Mouse (Mus musculus) hindbrain, embryonic 16.5 days (tissue): ENCODE data around the gene Wee2. TPM values are rescaled to one million over a fixed set of nuclear protein-coding genes. Genes with fewer than 3 reads are reported as not detected.
A peak's percentile ranks its signal among the peaks of the same experiment; 100 is the strongest.

Source experiments
- ATAC-seq: fragments of 200-750 bp; cut with Nextera tagmentation; 2 replicates; pipeline ENCODE4 v1.8.0; 2017; ENCODE audit warnings: moderate TSS enrichment, moderate library complexity
- H3K27ac ChIP-seq: fragments of 300-500 bp; sonication (generic); 2 replicates; pipeline ENCODE4 v1.5.1; 2014; ENCODE audit warnings: low read depth, mild to moderate bottlenecking, control low read depth, low read length, moderate library complexity
- H3K27me3 ChIP-seq: fragments of 300-500 bp; sonication (generic); replicated peaks from 2 replicates; pipeline ENCODE4 v1.6.1; 2014; ENCODE audit warnings: low read length; ENCODE audit not compliant: control insufficient read depth, insufficient read depth
- H3K36me3 ChIP-seq: fragments of 300-500 bp; sonication (generic); 2 replicates; pipeline ENCODE4 v1.6.1; 2014; ENCODE audit warnings: mild to moderate bottlenecking, low read length, moderate library complexity, mixed read lengths; ENCODE audit not compliant: control insufficient read depth, insufficient read depth
- H3K4me1 ChIP-seq: fragments of 300-500 bp; sonication (generic); 2 replicates; pipeline ENCODE4 v1.6.1; 2014; ENCODE audit warnings: low read depth, low read length; ENCODE audit not compliant: control insufficient read depth, insufficient read depth
- H3K4me2 ChIP-seq: fragments of 300-500 bp; sonication (generic); 2 replicates; pipeline ENCODE4 v1.6.1; 2014; ENCODE audit warnings: mild to moderate bottlenecking, low read length, control low read depth, moderate library complexity
- H3K4me3 ChIP-seq: fragments of 300-500 bp; sonication (generic); 2 replicates; pipeline ENCODE4 v1.5.1; 2014; ENCODE audit warnings: mild to moderate bottlenecking, low read length, control low read depth, moderate library complexity
- H3K9ac ChIP-seq: fragments of 300-500 bp; sonication (generic); 2 replicates; pipeline ENCODE4 v1.6.1; 2014; ENCODE audit warnings: low read depth, mild to moderate bottlenecking, control low read depth, low read length, moderate library complexity
- H3K9me3 ChIP-seq: fragments of 300-500 bp; sonication (generic); 2 replicates; pipeline ENCODE4 v1.6.1; 2014; ENCODE audit warnings: mild to moderate bottlenecking, low read length, moderate library complexity; ENCODE audit not compliant: control insufficient read depth
- WGBS: fragments of 180-500 bp; shearing (Covaris S2); extraction: QIAGEN DNeasy Blood & Tissue Kit; methylation state at CpG from one replicate; pipeline ENCODE4 v1.1.7; 2014; 5-methylcytosine and 5-hydroxymethylcytosine counted together
- polyA plus RNA-seq: library from polyadenylated mRNA; unstranded; fragments of >200 nt; fragmentation: Nextera tagmentation; extraction: Ambion mirVana; gene quantifications from 2 replicates; pipeline ENCODE4 v1.2.1, GENCODE M21; 2015

Wee2 gene
- polyA plus RNA-seq, 1 experiment from 2014 or later: 0.31 TPM

- H3K4me2 ChIP-seq: 0 out of 2 replicates have a peak overlapping the region, but pooled peaks have one; percentile 27
- H3K9ac ChIP-seq: no peak overlapping the region
- 0 out of 2 replicates have a peak overlapping the region, but pooled peaks have one; percentile 42 for H3K27ac ChIP-seq
- no peaks in the 10 kb centered on the region for H3K9me3 ChIP-seq
- H3K27me3 ChIP-seq: no peaks in the 10 kb centered on the region
- no peak overlapping the region for H3K4me3 ChIP-seq
- H3K36me3 ChIP-seq: no peaks in the 10 kb centered on the region
- no peak for ATAC-seq
- H3K4me1 ChIP-seq: peaks cover 32% of the 10 kb centered on the region
Measured at GRCm38 (mm10) chr6:40431812-40432211, 7.1 kb upstream of the Wee2 start.

- WGBS: 78% methylated on average over 17 of the region's 17 CpGs
- 0 out of 2 replicates have a peak, but pooled peaks have one; percentile 4 for ATAC-seq
- 0 out of 2 replicates have a peak overlapping the region, but pooled peaks have one; percentile 27 for H3K4me2 ChIP-seq
- H3K9ac ChIP-seq: no peak overlapping the region
- H3K27ac ChIP-seq: peak overlapping the region; percentile 42; the same call in 1 of the 2 replicates
- H3K27me3 ChIP-seq: no peaks in the 10 kb centered on the region
- H3K4me1 ChIP-seq: peaks cover 32% of the 10 kb centered on the region
- no peak overlapping the region for H3K4me3 ChIP-seq
- H3K9me3 ChIP-seq: no peaks in the 10 kb centered on the region
- no peaks in the 10 kb centered on the region for H3K36me3 ChIP-seq
Measured at GRCm38 (mm10) chr6:40432346-40433275, 6.3 kb upstream of the Wee2 start.

DNA sequence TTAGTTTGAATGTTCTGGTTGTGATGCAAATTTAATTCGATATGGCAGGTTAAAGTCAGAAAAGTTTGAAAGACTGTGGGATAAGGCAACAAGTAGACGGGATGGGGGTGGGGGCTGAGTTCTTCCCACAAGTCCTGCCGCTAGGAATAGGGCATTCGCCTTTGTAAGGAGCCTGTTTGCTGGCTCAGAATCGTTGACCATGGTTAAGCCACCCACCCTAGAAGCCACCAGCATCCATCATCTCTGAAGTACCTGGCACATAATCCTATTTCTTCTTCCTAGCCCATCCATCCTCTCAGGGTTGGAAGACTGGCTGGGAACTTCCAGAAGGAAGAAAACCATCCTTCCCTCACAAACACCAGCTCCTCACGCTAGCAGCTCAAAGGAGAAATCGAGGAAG is 4.2 kb upstream of the Wee2 start:
- Histone ChIP-seq H3K9me3 (no peaks in the 10 kb centered on the region), H3K4me3 (peak overlapping the region; percentile 66), H3K27me3 (no peaks in the 10 kb centered on the region), H3K4me1 (peaks cover 22% of the 10 kb centered on the region), H3K36me3 (no peaks in the 10 kb centered on the region), H3K4me2 (peak overlapping the region; percentile 82), H3K27ac (peak overlapping the region; percentile 87), H3K9ac (peak overlapping the region; percentile 82)
- ATAC-seq: 0 out of 2 replicates have a peak, but pooled peaks have one; percentile 5
- 8% methylated on average over 7 of the region's 7 CpGs for WGBS

DNA sequence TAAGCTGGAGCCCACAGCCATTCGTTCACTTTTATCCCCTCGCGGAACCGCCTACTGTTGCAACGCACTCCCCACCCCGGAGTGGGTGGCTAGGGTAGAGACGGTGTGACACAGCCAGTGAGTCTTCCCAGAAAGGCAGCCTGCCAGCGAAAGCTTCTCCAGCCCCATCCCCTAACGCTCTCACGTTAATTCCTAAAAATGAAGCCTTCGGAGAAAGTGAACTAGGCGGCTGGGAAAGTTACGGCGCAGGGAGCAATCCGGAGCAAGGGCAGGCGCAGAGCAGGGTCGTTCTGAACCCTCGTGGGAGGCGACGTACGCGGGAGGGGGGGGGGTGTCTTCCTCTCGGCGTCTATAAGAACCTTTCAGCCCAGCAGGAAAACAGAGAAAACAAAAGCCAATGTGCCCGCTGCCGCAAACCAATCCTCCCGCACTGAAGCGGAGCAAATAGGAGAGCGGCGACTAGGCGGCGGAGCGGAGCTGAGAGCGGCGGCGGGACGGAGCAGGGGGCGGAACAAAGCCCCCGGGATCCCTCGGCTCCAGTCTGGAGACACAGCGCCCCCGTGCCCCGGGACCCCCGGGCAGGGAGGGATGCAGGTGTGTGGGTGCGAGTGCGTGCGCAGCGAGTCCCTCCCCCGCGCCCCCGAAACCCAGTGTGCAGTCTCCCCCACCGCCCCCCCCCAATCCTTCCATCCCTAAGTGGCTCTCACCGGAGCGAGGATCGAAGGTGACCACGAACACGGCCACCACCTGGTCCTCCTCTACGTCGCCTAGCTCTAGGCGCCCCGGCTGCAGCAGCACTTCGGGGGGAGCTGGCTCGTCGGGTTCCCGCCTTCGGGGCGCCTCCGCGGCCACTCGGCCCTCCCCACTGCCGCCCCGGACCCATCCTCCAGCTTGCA is 3.5 kb upstream of the Wee2 start:
- peak overlapping the region; percentile 82 for H3K9ac ChIP-seq
- peak overlapping the region; percentile 66 for H3K4me3 ChIP-seq
- H3K27me3 ChIP-seq: 0 out of 2 replicates have a peak, but pooled peaks cover 2% of the 10 kb centered on the region
- H3K4me2 ChIP-seq: peak overlapping the region; percentile 82
- peak overlapping the region; percentile 87 for H3K27ac ChIP-seq
- WGBS: 1% methylated on average over 56 of the region's 72 CpGs
- peaks cover 20% of the 10 kb centered on the region for H3K4me1 ChIP-seq
- H3K36me3 ChIP-seq: no peaks in the 10 kb centered on the region
- peak; percentile 78 for ATAC-seq
- H3K9me3 ChIP-seq: no peaks in the 10 kb centered on the region

- peaks cover 20% of the 10 kb centered on the region for H3K4me1 ChIP-seq
- under 1% methylated on average over 29 of the region's 38 CpGs for WGBS
- peak within 1 kb of the TSS; percentile 82 for H3K9ac ChIP-seq
- H3K9me3 ChIP-seq: no peaks in the 10 kb centered on the region
- H3K4me2 ChIP-seq: peak within 1 kb of the TSS; percentile 82
- H3K36me3 ChIP-seq: no peaks in the 10 kb centered on the region
- peak within 1 kb of the TSS; percentile 66 for H3K4me3 ChIP-seq
- H3K27ac ChIP-seq: peak within 1 kb of the TSS; percentile 87
- H3K27me3 ChIP-seq: 0 out of 2 replicates have a peak, but pooled peaks cover 2% of the 10 kb centered on the region
- peak; percentile 89 for ATAC-seq
Measured at GRCm38 (mm10) chr6:40436047-40436483, 2.8 kb upstream of the Wee2 start, which contains the start of gene E330009J07Rik. TSS of gene E330009J07Rik (minus strand) at chr6:40436135.

DNA sequence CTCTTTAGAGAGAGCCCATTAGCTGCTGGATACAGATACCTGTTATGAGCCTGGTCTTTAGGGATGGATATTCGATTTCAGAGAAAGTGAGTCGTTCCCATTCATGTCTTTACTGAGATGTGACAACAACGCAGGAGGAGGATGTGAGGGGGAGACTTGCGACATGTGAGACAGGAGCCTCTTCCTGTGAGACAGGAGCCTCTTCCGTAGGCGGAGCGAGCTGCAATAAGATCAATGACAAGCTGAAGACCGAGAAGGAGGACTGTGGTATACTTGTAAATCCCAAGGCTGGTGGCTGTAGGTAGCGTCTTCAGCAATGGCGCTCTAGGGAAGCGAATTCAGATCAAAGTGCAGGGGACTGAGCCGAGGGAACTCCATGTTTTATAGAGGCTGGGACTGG is 843 bp downstream of the Wee2 start:
- no peak overlapping the region for H3K4me2 ChIP-seq
- 55% methylated on average over 12 of the region's 12 CpGs for WGBS
- no peak for ATAC-seq

GRCm38 (mm10) chr6:40441276-40441675 is 2.4 kb downstream of the Wee2 start:
- no peak overlapping the region for H3K27ac ChIP-seq
- H3K36me3 ChIP-seq: no peaks in the 10 kb centered on the region
- no peak for ATAC-seq
- no peak overlapping the region for H3K4me3 ChIP-seq
- no peaks in the 10 kb centered on the region for H3K4me1 ChIP-seq
- H3K4me2 ChIP-seq: no peak overlapping the region
- no peak overlapping the region for H3K9ac ChIP-seq
- no peaks in the 10 kb centered on the region for H3K9me3 ChIP-seq
- 52% methylated on average over 3 of the region's 3 CpGs for WGBS
- H3K27me3 ChIP-seq: 0 out of 2 replicates have a peak, but pooled peaks cover 2% of the 10 kb centered on the region

More for the DNA sequence above, 843 bp downstream of the Wee2 start:
- Histone ChIP-seq H3K36me3 (no peaks in the 10 kb centered on the region), H3K27me3 (0 out of 2 replicates have a peak, but pooled peaks cover 2% of the 10 kb centered on the region), H3K27ac (no peak overlapping the region), H3K9me3 (no peaks in the 10 kb centered on the region), H3K4me3 (no peak overlapping the region), H3K9ac (no peak overlapping the region), H3K4me1 (peaks cover 2% of the 10 kb centered on the region; the same call in 1 of the 2 replicates)

- WGBS: 49% methylated on average over 3 of the region's 3 CpGs
- Histone ChIP-seq H3K9me3 (no peaks in the 10 kb centered on the region), H3K36me3 (no peaks in the 10 kb centered on the region), H3K4me3 (no peak overlapping the region), H3K27ac (no peak overlapping the region), H3K9ac (no peak overlapping the region), H3K4me1 (no peaks in the 10 kb centered on the region), H3K4me2 (no peak overlapping the region), H3K27me3 (0 out of 2 replicates have a peak, but pooled peaks cover 2% of the 10 kb centered on the region)
- ATAC-seq: no peak
Measured at GRCm38 (mm10) chr6:40441755-40442154, 2.9 kb downstream of the Wee2 start.
